Mouse (Mus musculus) granulocyte monocyte progenitor cell, adult 5-6 weeks (primary cell): ENCODE data around the gene Olfr31. TPM values are rescaled to one million over a fixed set of nuclear protein-coding genes. Genes with fewer than 3 reads are reported as not detected.
A peak's percentile ranks its signal among the peaks of the same experiment; 100 is the strongest.

Experiments
- ATAC-seq: replicated peaks from 2 replicates; pipeline ENCODE4 v1.8.0; 2016; ENCODE audit warnings: mild to moderate bottlenecking, moderate TSS enrichment, inconsistent platforms; ENCODE audit not compliant: poor library complexity, severe bottlenecking
- total RNA-seq, 2 experiments: library from RNA; stranded (forward) in 1 of 2; stranded (reverse) in 1 of 2; fragments of 200-712, 200-1000 nt in 1 of 2; fragments of >200 nt in 1 of 2; fragmentation: Nextera tagmentation in 1 of 2; gene quantifications; 2 replicates each; pipeline ENCODE4 v1.2.3; 2014 to 2017

Gene Olfr31
- total RNA-seq (2014; fragmentation: Nextera tagmentation) (0.45 TPM in 1 of 2 replicates, not detected in the other), total RNA-seq (2017) (not detected in 2 replicates)

DNA sequence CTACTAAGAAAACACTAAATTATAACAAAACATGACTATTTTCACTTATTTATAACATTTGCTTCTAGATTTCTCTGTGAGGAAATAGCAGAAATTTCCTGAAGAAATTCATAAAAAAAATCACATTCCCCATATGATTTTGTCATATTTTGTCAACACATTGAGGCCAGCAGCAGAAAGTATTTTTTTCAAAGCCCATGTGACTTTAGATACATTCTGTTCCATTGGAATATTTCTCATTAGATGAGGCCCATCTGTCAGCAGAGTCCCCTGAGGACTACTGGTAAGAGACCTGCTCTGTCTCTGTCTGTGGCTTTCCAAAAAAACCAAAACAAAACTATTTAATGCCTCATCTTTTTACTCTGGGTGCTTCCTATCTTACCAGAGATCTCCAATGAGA lies at the start of gene Olfr31:
Gene Olfr31 (plus strand): TSS at position 301 of the 400 bp plus-strand sequence.
- no peak for ATAC-seq

DNA sequence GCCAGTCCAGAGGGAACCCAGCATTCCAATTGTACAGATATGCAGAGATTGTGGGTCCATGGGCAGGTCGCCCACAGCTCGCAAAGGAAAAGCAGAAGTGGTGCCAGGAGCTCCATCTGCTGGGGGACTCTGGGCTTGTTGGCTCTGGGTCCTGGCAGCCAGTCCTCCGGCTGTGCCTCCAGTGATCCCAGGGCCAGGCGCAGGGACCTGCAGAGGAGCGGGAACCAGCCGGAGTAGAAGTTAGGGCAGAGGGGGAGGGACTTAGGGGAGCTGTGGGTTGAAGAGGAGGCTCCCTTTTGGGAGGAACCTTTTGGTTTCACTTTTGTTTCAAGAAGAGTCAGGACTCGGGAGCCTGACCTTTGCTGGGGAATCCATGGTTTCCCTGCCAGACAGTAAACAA lies 28.2 kb upstream of the Olfr31 start:
- peak; percentile 100 for ATAC-seq

DNA sequence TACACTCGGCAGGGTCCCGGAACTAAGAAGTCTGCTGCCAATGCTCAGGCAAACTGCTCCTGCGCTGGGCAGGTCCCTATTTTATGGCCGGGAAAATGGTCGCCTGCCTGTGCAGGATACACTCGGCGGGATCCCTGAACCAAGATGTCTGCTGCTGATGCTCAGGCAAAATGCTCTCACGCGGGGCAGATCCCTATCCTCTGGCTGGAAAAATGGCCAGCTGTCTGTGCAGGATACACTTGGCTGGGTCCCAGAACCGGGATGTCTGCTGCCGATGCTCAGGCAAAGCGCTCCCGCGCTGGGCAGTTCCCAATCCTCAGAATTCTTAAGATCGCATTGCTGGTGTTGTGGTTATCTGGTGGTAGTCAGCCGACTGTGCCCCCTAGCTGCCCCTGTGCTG lies 13.7 kb upstream of the Olfr31 start:
- no peak for ATAC-seq

- no peak for ATAC-seq
Measured at GRCm38 (mm10) chr14:14309416-14309815, 13.2 kb upstream of the Olfr31 start.

DNA sequence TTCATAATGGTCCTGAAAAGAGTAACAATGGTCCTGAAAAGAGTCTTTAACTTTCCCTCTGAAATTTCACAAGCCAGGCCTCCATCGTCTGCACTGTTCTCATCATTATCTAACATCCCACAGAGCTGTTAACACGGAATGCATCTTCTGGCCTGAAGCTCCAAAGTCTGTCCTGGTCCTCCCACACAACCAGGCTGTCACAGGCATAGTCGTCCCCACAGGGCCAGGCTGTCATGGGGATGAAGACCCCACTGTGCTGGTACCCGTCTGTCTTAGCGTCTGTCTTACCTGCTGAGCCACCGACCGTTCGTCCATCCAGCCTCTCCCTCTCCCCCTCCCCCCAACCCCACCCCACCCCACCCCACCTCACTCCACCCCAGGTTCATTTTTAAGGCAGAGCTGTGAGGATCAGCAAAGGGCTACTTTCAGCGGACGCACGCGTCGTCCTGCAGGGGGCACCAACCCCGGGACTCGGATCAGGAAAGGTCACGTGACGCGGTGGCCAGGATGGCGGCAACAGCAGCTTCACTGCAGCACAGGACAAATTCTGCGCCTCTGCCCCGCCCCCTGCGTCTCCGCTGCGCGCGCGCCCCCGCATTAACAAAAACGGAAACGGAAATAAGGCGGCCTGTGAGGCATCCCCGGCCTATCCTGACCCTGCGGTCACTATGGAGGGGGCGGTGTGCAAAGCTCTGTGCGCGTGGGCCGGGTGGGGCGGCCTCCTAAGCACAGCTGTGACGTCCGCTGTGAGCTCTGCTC lies 22.7 kb downstream of the Olfr31 start:
- peak; percentile 54 for ATAC-seq

- peak; percentile 50 for ATAC-seq
Measured at GRCm38 (mm10) chr14:14345948-14346812, 23.6 kb downstream of the Olfr31 start, which contains the start of gene Il3ra. Gene Il3ra, plus strand, starts transcription at chr14:14346275.

DNA sequence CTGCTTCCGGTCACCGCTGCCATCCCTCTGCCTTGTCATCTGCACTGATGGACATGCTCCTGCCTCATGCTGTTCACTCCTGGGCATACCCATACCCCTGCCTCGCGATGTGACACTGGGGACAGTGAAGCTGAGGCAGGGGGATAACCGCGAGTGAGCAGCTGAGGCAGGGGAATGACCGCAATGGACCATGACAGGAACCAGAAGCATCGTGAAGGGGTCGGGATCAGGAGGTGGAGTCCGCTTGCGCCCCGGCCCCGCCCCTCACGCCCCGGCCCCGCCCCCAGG lies 24.1 kb downstream of the Olfr31 start:
- no peak for ATAC-seq

GRCm38 (mm10) chr14:14347151-14347835 lies 24.7 kb downstream of the Olfr31 start:
- ATAC-seq: no peak

- peak; percentile 9 for ATAC-seq
Measured at GRCm38 (mm10) chr14:14347836-14348621, 25.4 kb downstream of the Olfr31 start.

GRCm38 (mm10) chr14:14348674-14349401 lies 26.2 kb downstream of the Olfr31 start:
- ATAC-seq: no peak

GRCm38 (mm10) chr14:14349485-14350262 lies 27.0 kb downstream of the Olfr31 start:
- peak; percentile 1; the same call in 1 of the 2 replicates for ATAC-seq

GRCm38 (mm10) chr14:14350263-14351147 lies 27.9 kb downstream of the Olfr31 start:
- ATAC-seq: no peak

DNA sequence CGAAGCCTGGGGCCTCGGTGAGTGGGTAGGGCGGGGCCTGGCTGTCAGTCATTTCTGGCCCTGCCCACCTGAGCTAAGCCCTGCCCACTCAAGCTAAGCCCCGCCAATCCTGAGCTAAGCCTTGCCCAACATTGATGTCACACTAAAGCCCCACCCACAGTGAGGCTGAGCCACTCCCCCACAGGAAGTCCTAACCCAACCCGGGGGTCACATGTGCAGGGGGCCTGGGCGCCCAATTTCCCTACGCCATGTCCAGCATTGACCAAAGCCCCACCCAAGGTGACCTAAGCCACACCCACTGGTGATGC lies 28.5 kb downstream of the Olfr31 start:
- no peak for ATAC-seq

DNA sequence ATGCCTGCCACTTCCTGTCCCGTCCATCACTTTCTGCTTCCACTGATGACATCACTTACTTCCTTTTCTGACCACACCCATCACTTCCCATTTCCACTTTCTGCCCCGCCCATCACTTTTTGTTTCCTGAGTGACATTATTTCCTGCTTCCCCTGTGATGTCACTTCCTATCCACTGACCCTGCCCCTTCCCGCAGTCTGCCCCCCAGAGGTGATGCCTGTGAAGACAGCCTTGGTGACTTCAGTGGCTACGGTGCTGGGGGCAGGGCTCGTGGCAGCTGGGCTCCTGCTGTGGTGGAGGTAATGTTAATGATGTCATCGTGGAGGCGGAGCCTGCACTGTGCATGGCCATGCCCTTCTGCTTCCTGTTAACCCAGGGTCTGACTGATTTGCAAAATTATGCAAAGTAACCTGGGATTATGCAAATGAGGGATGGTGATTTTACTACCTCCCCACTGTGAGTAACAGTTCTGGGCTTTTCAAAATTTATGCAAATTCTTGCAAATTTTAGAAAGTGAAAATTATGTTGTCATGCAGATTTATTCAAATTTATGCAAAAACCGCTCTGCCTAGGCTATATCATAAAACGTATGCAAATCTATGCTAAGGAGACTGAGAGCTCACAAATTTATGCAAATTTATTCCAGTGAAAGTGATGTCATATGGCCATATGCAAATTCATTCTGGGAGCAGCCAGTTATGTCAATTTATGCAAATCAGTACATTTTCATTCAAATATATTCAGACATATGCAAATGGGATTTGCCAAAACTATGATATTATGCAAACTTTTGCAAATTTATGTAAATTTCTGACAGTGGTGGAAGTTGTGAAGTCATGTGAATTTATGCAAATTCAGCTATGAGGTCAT lies 29.3 kb downstream of the Olfr31 start:
- no peak; the same call in 1 of the 2 replicates for ATAC-seq

GRCm38 (mm10) chr14:14352606-14353005 lies 30.0 kb downstream of the Olfr31 start:
- no peak for ATAC-seq

DNA sequence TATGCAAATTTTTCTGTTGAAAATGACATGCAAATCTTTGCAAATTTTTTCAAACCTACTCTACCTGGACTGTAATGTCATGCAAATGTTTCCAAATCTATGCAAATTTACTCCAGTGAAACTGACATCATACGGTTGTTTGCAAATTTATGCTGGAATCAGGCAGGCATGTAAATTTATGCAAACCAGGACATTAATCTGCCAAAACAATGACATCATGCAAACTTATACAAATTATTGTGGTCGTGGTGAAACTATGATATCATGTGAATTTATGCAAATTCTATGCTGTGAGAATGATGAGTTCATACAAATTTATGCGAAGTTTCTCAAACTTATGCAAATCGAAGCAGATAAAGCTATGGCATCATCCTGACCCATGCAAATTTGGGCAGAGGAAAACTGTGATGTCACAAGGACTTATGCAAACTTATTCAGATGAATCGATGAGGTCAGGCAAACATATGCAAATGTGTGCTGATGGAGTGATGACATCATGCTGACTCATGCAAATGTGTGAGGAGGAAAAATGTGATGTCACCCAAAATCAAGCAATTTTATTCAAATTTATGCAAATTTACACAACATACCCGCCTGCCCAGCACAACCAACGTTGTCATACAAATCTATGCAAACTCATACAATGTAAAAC lies 30.6 kb downstream of the Olfr31 start:
- ATAC-seq: no peak
